Mouse (Mus musculus) layer of hippocampus, adult 18-20 months (tissue): ENCODE data around the gene Tmem119. TPM values are rescaled to one million over a fixed set of nuclear protein-coding genes. Genes with fewer than 3 reads are reported as not detected.

ENCODE experiments used
- DNase-seq, 2 experiments: peaks; one replicate each; pipeline ENCODE4 v3.0.0; 2022; ENCODE audit warnings: low spot score in 2 of 2
- long read RNA-seq: library from polyadenylated mRNA; stranded (forward); transcript quantifications from one replicate; pipeline ENCODE4 v2.0.0, GENCODE M21; 2021
- total RNA-seq, 2 experiments: library from RNA; stranded (reverse); gene quantifications; 2 replicates each; pipeline ENCODE4 v1.2.3; 2021

Tmem119 gene
- total RNA-seq, result 10 to 100 TPM; 25.9 to 29.0 TPM
- long read RNA-seq, transcript Tmem119-201 (2 exons, 2,242 nt), result major isoform, 71 of 76 reads
- long read RNA-seq, partial matches to known transcripts, result 0 of 76 reads
- long read RNA-seq, other reads (novel, unspliced or antisense), result 3 of 76 reads

DNA sequence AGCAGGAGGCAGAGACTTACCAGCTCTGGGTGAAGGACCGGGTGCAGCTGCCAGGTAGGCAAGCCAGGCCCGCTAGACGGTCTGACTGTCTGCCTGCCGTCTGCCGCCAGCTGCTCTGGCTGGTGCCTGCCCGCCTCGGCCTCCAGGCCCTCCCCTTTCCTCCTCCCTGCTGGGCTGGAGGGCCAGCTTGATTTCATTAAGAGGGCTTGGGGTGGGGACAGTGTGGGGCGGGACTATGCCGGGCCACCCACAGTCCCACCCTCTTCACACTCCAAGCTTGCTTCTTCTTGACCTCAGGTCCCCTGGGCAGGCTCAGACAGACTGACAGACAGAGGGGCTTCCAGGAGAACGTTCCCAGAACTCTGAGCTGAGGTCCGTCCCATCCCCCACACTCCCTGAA, at the start of gene Tmem119:
Tmem119 (minus strand) TSS at position 237 of the 400 bp plus-strand sequence.
- DNase-seq, result no peak

DNA sequence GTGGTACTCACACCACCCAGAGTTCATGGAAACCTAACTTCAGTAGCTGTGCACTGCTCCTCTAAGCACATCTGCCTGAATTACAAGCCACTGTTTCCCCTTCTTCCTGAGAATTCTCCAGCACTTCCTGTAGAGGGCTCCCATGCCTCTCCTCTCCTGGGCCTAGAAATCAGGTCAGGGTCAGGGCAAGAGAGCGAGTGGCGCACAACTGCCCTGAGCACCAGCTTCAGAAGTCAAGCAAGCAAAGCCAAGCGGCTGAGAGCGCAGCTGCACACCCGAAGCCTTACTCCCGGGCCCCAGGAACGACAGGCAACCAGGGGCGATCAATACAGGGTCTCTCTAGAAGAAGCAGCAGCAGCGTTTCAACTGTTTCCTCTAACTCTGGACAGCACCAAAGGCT, 47.3 kb upstream of the Tmem119 start:
- DNase-seq, result no peak

DNA sequence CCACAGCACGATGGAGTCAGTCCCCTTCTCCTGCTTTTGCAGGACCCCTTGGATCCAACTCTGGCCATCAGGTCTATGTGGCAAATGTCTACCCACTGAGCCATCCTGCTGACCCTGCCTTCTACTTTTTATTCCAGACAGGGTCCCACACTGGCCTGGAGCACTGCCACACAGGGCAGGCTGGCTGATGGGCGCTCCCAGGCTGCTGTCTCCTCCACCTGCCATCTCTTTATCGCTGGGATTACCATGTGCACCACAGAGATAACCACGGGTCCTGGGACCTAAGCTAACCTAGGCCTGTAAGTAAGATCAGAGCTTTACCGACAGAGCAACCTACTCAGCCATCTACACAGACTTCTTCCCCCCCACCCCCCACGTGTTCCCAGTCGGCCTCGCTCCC, 46.3 kb upstream of the Tmem119 start:
- no peak for DNase-seq

DNA sequence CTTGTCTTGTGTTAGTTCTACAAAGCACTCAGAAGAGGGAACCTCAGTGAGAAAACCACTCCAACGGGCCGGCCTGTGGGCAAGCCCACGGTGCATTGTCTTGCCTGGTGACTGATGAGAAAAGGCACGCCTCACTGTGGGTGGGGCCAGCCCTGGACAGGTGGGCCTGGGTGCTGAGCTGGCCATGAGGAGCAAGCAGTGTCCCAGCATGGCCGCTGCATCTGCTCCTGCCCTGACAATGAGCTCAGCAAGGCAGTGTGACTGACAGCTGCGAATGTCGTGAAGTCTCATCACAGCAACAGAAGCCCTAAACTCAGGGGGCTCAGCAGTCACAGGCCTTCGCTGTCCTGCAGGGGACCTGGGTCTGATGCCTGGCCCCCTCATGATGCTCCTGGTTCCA, 45.3 kb upstream of the Tmem119 start:
- no peak for DNase-seq

DNA sequence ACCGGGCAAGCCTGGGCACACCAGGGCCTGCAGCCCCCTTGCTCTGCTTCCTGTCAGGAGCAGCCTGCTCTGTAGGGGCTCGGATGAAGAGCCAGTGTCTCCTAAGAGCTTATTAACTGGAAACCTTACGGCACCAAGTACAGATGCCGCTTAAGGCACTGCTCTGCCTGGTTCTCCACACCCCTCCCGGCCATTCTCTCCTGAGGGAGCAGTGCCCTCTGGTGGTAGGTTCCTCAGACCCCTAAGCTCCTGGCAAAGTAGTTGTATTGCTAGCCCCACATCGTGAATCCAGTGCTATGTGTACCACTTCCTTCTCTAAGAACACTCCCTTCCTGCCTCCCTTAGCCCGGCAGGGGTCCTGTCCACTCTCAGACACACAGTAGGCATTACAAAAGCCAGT, 44.4 kb upstream of the Tmem119 start:
- peak; percentile 42 to 72 for DNase-seq

DNA sequence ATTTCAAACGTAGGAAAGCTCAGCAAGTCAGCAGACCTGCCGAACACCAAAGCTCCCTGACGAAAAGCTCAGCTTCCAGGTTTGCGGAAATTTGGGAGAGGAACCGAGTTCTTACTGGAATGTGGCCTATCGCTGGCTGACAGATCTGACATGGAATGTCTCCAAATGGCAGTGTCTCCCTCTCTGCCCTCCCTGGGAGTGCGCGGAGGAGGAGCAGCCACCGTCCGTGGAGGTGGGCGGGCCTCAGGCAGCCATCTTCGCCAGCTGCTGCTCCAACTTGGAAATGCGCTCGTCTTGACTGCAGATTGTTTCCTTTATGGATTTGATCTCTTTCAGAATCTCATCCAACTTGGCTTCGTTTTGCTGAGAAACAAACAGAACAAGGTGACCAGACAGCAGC, 43.8 kb upstream of the Tmem119 start:
- peak in 1 of 2 experiments; percentile 62 for DNase-seq

DNA sequence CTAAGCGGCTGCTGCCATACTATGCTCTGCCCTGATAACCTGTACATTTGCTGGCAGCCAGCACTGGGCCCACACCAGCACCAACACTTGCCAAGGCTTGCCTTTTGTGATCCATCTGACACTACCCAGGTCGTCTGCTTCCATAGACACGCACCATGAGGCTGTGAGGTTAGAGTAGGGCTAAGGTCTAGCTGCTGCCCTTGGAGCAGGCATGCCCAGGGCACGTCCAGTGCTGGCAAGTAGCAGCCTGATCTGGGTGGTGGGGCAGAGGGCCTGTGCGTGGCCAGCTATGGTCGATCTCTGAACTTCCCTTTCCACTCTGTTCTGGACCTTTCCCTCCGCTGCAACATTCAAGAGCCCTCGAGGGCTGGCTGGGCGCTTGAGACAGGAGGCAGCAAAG, 42.6 kb upstream of the Tmem119 start:
- no peak for DNase-seq

DNA sequence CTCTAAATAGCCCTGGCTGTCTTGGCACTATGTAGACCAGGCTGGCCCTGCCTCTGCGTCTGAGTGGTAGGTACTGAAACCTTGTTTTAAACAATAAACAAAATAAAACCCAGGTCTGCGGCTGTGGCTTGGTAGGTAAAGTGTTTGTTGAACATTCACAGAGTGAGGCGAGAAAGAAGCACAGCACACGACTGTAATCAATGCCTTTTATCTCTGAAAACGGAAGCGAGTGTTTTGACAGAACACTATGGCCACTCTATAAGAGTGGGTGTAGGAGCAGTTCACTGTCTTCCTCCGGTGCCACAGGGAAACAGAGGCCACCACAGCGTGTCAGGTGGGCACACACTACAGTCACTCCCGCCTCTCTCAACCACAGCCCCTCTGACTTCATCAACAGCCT, 41.9 kb upstream of the Tmem119 start:
- no peak for DNase-seq

DNA sequence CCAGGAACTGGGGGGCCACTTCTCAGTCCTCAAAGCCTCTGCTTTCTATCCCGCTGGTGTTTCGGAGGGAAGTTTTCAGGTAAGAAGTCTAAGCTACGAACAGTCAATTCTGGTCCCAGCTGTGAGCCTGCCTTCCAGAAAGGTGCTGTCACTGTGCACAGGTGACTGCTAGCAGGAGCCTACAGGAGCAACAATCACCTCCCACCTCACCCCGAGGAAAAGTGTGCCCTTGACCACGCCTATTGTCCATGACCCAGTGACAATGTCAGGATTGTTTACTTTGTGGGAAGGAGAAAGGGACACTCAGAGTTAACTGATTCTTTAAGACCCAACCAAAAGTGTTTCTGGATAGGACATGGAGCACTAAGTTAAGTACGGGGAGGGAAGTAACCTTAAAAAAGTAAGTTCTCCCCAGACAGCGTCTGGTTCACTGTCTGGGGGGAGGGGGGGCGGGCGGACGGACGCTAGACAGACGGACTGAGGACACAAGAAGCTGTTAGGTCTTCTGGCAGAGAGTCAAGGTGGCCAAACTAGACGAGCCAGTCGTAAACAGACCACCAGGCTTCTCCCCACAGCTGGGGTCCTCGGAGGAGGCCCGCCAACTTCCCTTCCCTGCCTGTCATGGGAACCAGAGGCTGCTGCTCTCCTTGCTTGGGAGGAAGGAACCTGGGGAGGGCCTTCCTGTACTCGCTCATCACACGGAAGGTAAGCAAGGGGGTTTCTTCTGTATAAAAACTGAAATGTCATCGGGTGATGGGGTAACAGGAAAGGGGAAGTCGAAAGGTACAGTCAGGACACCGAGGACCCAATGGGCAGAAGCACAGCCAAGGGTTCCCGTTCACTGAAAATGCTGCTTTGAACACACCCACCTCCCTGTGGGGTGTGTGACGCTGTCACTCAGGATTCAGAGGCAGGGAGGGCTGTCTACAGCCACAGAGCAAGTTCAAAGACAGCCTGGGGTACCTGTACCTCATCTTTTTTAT, 41.2 kb upstream of the Tmem119 start:
- DNase-seq, result no peak

DNA sequence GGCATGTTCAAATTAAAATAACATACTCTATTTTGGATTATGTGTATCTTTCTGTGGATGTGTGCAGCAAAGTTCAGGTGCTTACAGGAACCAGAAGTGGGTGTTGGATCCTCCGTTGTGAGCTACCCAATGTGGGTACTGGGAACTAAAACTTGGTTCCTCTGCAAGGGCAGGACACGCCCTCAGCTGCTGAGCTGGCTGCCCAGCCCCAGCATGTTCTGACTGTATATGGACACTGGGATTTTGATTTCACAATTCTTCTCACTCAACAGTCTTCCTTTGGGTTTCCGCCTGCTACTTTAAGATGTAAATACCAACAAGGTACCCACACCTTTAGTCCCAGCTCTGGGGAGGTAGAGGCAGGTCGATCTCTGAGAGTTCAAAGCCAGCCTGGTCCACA, 40.1 kb upstream of the Tmem119 start:
- no peak for DNase-seq

DNA sequence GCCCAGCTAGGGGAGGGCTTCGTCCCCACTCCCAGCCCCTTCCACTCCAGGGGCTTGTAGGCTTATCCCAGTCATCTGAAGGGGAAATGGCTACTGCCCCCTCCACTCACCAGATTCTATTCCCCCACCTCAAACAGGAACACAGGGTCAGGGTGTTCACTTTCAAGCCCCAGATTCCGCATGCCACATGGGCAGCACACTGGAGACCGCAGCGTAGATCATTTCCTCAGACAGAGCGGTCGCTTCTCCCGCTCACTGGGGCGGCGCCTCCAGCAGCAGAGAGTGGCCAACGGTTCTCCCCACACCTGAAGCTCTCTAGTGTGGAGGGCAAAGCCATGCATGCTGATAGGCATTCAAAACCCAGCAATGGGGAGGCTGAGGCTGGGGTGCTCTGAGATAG, 36.6 kb upstream of the Tmem119 start:
- DNase-seq, result no peak

DNA sequence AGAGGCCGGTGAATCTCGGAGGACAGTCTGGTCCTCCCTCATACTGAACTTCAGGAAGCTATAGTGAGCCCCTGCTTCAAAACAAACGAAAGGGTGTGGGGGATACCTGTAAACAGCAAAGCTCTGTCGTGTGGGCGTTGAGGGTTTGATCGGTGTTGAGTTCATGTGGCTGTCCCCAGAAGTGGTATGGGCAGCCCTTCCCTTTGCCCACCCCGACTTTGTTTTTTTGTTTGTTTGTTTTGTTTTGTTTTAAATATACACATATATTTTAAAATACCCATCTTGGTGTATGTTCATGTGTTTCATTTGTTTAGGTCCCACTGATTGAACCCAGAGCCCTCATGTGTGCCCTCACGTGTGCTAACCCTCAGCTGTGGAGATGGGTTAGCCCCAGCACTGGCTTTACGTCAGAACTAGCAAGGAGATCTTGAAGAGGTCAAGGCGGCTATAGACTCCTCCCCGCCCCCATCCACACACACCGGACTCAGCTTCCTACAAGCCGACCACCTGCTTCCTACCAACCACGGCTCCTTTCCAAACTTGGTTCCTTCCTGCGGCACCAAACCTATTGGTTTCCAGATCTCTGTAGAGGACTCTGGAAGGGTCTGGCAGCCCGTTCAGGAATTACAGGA, 33.1 kb upstream of the Tmem119 start:
- DNase-seq, result no peak

DNA sequence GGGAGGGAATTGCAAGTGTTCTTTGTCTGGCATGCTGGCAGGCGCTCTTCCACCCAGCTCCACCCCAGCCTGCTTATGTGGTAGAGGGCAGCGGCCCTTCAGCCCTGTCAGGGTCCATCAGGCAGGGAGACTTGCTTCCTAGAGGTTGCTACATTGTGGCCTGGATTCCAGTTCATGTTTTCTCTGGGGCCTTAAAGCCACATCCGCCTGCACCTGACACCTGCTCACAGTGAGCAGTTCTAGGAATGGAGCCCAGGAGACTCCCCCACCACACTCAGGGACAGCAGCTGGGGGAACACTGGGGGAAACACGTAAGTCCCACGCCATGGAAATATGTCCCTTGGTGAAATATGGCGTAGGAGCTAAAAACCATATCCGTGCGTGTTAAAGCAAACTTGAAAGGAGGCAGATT, 32.2 kb upstream of the Tmem119 start, which contains the start of gene Selplg:
Selplg (minus strand) TSS at position 155 of the 412 bp plus-strand sequence.
- no peak for DNase-seq

DNA sequence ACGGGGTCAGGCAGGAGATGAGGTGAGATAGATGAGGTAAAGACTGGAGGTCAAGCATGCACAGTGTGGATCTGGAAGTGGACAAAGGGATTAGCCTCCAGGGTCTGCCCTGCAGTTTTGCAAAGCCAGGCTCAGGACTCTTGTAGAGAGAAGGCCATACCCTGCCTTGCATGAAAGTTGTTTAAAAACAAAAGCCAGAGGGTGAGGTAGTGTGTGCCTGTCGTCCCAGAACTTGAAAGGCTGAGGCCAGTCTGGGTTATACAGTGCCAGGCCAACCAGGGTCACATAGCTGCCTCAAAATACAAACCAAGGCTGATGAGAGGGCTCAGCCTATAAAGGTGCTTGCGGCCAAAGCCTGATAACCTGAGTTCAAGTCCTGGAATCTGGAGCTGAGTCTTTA, 31.4 kb upstream of the Tmem119 start:
- no peak for DNase-seq

DNA sequence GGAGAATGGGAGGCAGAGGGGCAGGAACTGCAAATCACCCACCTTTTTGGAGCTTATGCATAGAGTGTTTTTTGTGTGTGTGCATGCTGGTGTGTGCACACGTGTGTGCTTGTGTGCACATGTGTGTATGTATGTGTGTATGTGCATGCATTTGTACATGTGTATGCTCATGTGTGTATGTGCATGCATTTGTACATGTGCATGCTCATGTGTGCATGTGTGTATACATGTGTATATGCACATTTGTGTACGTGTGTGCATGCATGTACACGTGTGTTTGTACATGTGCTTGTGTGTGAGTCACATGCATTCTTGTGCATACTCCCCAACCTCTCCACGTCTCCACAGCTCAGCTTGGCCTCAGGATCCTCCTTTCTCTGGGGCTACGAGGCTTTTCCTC, 30.5 kb upstream of the Tmem119 start:
- DNase-seq, result no peak

DNA sequence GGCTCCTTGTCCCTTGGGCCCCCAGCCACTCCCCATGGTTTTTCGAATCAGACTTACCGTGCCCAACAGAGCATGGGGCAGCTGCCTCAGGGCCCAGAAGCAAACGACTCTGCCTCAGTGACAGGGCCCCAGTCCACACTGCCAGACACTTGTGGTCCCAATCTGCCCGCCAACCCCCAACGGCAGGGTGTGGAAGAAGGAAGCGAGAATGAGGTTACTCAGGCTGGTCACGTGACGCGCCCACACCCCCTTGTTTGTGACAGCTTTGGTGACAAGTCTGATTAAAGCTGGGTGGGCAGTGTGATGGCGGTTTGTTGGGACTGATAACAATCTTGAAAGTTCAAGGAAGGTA, 30.0 kb upstream of the Tmem119 start:
- DNase-seq, result no peak

DNA sequence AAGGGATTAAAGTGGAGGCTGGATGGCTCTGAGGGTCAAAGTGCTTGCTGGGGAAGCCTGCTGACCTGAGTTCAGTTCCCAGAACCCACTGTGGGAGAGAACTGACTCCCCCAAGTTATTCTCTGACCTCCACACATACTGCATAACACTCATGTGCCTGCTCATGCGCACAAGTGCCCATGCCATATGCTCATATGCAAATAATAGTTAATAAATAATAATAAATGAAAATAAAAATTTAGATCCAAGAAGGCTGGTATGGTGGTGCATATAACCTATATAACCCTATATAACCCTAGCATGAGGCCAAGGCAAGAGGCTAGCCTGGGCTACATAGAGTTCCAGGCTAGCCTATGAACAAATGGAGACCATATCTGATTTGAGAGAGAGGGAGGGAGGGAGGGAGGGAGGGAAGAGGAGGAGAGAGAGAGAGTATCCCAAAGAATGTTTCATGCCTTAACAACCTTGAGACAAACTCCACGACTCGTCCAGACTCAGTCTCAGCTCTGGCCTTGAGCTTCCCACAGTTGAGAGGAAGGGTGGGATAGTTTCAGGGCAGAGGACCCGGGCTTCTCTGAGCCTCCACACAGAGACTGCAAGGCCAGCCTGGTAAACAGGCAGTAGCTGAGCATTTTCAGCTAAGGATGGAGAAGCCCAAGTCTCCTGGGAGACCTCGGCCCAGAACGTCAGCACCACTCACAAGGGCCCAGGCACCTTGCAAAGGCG, 29.4 kb upstream of the Tmem119 start:
- no peak for DNase-seq

DNA sequence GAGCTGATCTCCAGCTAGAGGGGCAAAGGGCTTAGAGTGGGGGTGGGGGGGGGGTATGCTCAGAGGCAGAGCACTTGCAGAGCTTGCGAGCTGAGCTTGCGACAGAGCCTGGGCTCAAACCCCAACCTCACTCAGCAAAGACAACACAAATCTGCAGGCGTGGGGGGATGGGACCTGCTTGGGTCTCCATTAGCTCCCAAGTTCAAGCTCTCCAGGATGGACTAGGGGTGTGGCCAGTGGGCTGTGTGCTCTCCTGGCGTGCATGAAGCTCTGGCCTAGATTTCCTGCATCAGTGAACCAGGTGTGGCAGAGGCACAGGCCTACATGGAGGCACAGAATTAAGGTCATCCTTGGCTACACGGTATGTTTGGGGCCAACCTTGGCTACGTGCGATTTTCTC, 28.2 kb upstream of the Tmem119 start:
- no peak for DNase-seq

DNA sequence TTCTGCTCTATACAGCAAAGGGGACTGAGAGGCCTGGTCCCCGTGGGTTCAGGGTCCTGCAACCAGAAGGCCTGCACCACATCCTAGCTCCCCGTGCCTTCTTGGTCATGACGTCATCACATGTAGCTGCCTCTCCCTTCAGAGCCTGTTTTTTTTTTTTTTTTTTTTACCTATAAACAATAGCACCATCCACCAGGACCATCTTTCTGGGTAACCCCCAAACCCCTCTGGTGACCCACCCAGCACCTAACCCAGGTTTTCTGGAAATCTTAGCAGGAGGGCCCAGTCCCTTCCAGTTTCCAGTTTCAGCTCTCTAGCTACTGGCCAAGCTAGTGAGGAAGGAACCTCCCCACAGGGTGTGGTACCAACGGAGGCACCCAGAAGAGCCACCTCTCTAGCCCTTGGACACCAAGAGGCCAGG, 27.7 kb upstream of the Tmem119 start:
- no peak for DNase-seq

DNA sequence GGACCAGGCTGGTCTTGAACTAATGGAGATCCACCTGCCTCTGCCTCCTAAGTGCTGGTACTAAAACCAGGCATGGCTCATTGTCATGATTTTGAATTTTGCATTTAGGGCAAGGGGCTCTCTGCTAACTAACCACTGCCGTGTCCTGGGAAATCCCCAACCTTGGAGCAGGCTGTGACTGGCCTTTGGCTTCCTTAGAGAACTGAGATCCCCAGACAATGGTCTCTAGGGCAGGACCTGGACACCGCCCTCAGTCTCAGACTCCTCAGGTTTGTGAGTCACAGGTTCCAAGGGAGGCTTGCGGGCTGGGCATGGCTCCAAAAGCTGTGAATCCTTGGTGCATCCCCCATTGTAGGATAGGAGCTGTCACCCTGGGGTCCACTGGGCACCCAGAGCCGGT, 26.3 kb upstream of the Tmem119 start:
- no peak for DNase-seq

DNA sequence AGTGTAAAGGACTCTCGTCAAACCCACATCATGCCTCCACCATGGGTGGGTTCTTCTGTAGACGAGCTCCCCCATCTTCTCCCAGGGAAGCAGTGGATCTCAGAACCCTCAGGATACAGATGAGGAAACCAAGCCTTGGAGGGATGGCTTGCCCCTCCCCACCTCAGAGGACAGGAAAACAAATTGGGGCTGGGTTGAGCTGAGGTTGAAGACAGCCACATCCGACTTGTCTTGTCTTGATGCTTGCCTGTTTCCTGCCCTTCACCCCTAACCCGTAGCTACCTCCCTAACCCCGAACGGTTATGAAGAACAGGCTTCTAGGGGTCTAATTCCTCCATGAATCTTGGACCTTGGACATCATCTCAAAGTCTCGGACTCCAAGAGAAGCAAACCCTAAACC, 25.2 kb upstream of the Tmem119 start:
- DNase-seq, result no peak

DNA sequence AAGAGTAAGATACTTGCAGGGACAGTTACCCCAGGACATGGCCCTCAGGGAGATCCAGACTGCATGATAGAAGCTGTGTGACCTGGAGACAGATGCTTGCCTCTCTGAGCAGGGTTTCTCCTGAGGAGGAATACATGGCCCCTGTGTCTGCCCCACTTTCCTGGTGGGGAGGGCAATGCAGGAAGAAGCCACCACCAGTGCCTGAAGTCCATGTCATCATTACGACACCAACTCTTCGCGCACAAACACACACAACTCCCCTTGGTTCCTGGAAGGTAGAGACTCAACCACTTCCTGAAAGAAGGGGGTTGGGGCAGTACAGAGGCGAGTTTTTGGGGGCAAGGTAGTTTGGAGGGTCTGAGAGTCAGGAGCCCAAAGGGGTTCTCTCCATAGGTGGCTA, 23.9 kb upstream of the Tmem119 start:
- no peak for DNase-seq
